Mouse (Mus musculus): Measurements from ENCODE around the gene Cct7. TPM values are rescaled to one million over a fixed set of nuclear protein-coding genes. Genes with fewer than 3 reads are reported as not detected.

Cct7 gene
- 232 and 274 TPM in 2 replicates for total RNA-seq (2017)

- ATAC-seq (replicated peaks in 1 of 2; ENCODE audit: insufficient read depth in 1 of 2, low FRiP score in 2 of 2, low TSS enrichment in 1 of 2, low read depth in 1 of 2, poor library complexity in 2 of 2, severe bottlenecking in 2 of 2), result peak; percentile 91
Measured at GRCm38 (mm10) chr6:85450697-85451663, at the start of gene Cct7. TSS of gene Cct7 (plus strand) at chr6:85451514.

DNA sequence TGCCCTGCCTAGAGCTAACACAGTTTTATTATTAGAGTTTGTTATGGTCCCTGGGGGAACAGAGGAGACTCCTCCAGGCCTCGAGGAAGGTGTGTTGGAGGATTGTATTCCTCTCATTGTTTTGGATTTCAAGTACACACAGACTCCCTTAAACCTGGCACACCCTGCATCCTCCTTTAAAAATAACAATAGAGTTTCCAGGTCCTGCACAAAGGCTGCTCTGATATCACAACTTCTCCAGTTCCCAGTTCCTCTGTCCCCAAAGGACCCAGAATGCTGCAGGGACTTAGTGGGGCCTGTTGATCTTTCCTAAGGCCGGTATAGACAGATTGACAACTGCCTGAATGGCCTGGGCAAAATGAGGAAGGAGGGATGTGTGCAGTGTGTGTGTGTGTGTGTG, 48.7 kb upstream of the Cct7 start:
- ATAC-seq (replicated peaks in 1 of 2; ENCODE audit: insufficient read depth in 1 of 2, low FRiP score in 2 of 2, low TSS enrichment in 1 of 2, low read depth in 1 of 2, poor library complexity in 2 of 2, severe bottlenecking in 2 of 2), result no peak

GRCm38 (mm10) chr6:85403039-85403438, 48.3 kb upstream of the Cct7 start:
- no peak for ATAC-seq (replicated peaks in 1 of 2; ENCODE audit: insufficient read depth in 1 of 2, low FRiP score in 2 of 2, low TSS enrichment in 1 of 2, low read depth in 1 of 2, poor library complexity in 2 of 2, severe bottlenecking in 2 of 2)

GRCm38 (mm10) chr6:85409003-85409402, 42.3 kb upstream of the Cct7 start:
- no peak for ATAC-seq (replicated peaks in 1 of 2; ENCODE audit: insufficient read depth in 1 of 2, low FRiP score in 2 of 2, low TSS enrichment in 1 of 2, low read depth in 1 of 2, poor library complexity in 2 of 2, severe bottlenecking in 2 of 2)

DNA sequence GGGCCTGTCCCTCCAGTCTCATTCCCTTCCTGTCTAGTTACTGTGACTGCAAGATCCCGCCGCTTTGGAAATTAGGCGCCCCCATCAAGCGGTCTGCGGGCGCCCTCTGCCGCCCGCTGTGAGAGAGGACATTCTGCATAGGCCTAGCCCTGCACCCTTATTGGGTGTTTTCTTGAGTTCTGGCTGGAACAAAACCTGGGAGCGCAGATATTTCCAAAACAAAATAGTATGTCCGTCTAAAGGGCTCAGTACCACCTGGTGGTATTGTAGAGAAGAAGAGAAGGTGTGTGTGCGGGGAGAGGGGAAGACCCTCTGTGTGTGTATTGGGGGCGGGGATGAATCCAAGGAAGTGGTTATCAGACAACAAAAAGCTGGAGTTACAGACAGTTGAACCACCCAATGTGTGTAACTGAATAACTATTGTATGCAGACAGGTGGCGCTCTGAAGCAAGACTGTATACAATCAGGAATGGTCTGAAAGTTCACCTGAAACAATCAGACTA, 40.5 kb upstream of the Cct7 start:
- ATAC-seq (replicated peaks in 1 of 2; ENCODE audit: insufficient read depth in 1 of 2, low FRiP score in 2 of 2, low TSS enrichment in 1 of 2, low read depth in 1 of 2, poor library complexity in 2 of 2, severe bottlenecking in 2 of 2), result peak; percentile 77 to 78

DNA sequence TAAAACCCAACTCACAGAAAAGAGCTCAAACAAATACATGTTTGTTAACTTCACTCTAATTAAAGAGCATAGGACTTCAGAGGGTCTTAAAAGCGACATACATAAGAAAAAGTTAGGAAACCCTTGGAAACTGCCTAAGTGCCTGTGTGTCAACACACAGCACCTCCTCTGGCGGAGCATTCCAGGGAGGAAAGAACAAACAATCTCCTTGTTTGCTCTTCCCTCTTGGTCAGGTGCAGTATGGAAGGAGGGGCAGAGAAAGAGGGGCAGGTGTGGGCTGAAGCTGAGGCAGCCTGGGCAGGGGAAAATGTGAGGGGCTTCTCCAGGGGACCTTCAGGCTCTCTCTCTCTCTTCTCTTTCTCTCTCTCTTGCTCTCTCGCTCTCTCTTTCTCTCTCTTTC, 35.5 kb upstream of the Cct7 start:
- ATAC-seq (replicated peaks in 1 of 2; ENCODE audit: insufficient read depth in 1 of 2, low FRiP score in 2 of 2, low TSS enrichment in 1 of 2, low read depth in 1 of 2, poor library complexity in 2 of 2, severe bottlenecking in 2 of 2), result no peak

- no peak for ATAC-seq (replicated peaks in 1 of 2; ENCODE audit: insufficient read depth in 1 of 2, low FRiP score in 2 of 2, low TSS enrichment in 1 of 2, low read depth in 1 of 2, poor library complexity in 2 of 2, severe bottlenecking in 2 of 2)
Measured at GRCm38 (mm10) chr6:85419150-85419549, 32.2 kb upstream of the Cct7 start.

DNA sequence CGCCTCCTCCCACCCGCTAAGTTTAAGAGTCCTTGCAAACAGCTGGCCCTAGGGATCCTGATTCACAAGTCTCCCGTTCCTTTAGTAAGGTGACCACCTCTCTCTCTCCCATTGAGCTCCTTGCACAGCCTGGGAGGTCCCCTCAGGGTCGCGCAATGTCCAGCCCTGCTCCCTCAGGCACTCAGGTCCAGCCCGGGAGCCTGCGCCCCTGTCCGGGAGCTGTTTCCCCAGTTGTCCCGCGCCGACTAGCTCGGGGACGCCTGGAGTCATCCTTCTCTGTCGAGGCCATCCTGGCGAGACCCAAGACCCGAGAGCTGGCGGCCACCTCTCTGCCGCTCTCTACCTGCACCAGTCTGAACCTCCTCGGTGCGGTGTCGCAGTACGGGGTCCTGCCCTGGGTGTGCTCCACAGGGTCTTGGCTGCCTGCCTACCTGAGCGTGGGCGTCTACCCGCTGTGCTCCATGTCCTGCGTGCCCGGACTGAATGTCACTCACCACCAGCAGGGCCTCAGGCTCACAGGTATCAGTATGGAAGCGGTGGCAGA, 27.4 kb upstream of the Cct7 start, which contains the start of gene Noto:
Gene Noto (plus strand): TSS at position 51 of the 544 bp plus-strand sequence.
- no peak for ATAC-seq (replicated peaks in 1 of 2; ENCODE audit: insufficient read depth in 1 of 2, low FRiP score in 2 of 2, low TSS enrichment in 1 of 2, low read depth in 1 of 2, poor library complexity in 2 of 2, severe bottlenecking in 2 of 2)

- 0 out of 4 replicates have a peak, but pooled peaks of 1 of the 2 experiments have one; percentile 2 for ATAC-seq (replicated peaks in 1 of 2; ENCODE audit: insufficient read depth in 1 of 2, low FRiP score in 2 of 2, low TSS enrichment in 1 of 2, low read depth in 1 of 2, poor library complexity in 2 of 2, severe bottlenecking in 2 of 2)
Measured at GRCm38 (mm10) chr6:85431274-85431841, 20.0 kb upstream of the Cct7 start.

GRCm38 (mm10) chr6:85431842-85432431, 19.4 kb upstream of the Cct7 start, which contains the start of gene Smyd5:
TSS of gene Smyd5 (plus strand) at chr6:85431989.
- peak; percentile 93 to 94 for ATAC-seq (replicated peaks in 1 of 2; ENCODE audit: insufficient read depth in 1 of 2, low FRiP score in 2 of 2, low TSS enrichment in 1 of 2, low read depth in 1 of 2, poor library complexity in 2 of 2, severe bottlenecking in 2 of 2)

- peak; percentile 41 to 48; a peak in 2 of 4 replicates for ATAC-seq (replicated peaks in 1 of 2; ENCODE audit: insufficient read depth in 1 of 2, low FRiP score in 2 of 2, low TSS enrichment in 1 of 2, low read depth in 1 of 2, poor library complexity in 2 of 2, severe bottlenecking in 2 of 2)
Measured at GRCm38 (mm10) chr6:85433865-85434264, 17.4 kb upstream of the Cct7 start.

GRCm38 (mm10) chr6:85436204-85436603, 15.1 kb upstream of the Cct7 start:
- ATAC-seq (replicated peaks in 1 of 2; ENCODE audit: insufficient read depth in 1 of 2, low FRiP score in 2 of 2, low TSS enrichment in 1 of 2, low read depth in 1 of 2, poor library complexity in 2 of 2, severe bottlenecking in 2 of 2), result 0 out of 4 replicates have a peak, but pooled peaks of 1 of the 2 experiments have one; percentile 40

GRCm38 (mm10) chr6:85436631-85437030, 14.7 kb upstream of the Cct7 start:
- ATAC-seq (replicated peaks in 1 of 2; ENCODE audit: insufficient read depth in 1 of 2, low FRiP score in 2 of 2, low TSS enrichment in 1 of 2, low read depth in 1 of 2, poor library complexity in 2 of 2, severe bottlenecking in 2 of 2), result no peak

DNA sequence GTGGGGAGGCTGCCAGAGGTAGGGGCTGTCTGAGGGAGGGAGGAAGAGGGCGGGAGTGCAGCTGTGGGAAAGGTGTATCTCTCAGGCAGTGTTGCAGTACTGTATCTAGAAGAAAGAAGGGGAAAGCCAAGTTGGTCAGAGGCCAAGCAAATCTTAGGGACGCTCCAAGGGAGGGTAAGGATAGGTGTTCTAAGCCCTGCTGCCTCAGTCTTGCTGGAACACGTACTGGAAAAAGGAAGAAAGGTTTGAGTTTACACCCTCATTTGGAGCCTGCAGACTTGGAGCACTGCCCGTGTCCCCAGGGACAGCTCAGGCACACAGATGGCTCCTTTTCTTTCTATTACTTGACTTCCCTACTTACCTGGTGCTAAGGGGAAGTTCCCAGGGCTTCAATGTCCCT, 10.2 kb upstream of the Cct7 start:
- ATAC-seq (replicated peaks in 1 of 2; ENCODE audit: insufficient read depth in 1 of 2, low FRiP score in 2 of 2, low TSS enrichment in 1 of 2, low read depth in 1 of 2, poor library complexity in 2 of 2, severe bottlenecking in 2 of 2), result no peak

DNA sequence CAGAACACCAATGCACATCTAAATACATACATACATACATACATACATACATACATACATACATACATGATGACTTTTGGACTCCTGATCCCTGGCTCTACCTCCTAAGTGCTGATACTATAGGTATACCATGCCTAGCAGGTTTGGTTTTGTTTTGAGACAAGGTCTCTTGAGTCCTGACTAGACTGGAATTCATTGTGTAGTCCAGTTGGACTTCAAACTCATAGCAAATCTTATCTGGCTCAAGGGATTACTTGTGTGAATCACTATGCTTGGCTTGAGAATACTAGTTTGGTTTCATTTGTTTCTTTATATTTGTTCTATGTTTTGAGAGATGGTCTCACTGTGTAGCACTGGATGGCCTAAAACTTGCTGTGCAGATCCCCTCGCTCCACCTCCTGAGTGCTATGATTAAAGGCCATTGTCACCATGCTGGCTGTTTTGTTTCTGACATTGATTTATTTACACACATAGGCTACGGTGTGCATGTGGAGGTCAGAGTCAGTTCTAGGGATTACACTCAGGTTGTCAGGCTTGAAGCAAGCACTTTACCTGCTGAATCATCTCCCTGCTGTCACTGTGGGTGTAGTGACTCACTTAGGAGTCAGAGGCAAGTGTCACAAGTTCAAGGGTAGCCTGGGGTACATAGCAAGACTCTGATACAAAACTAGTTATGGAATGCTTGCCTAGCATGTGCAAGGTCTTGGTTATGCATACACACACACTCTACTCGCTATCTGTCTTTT, 7.7 kb upstream of the Cct7 start:
- ATAC-seq (replicated peaks in 1 of 2; ENCODE audit: insufficient read depth in 1 of 2, low FRiP score in 2 of 2, low TSS enrichment in 1 of 2, low read depth in 1 of 2, poor library complexity in 2 of 2, severe bottlenecking in 2 of 2), result no peak

DNA sequence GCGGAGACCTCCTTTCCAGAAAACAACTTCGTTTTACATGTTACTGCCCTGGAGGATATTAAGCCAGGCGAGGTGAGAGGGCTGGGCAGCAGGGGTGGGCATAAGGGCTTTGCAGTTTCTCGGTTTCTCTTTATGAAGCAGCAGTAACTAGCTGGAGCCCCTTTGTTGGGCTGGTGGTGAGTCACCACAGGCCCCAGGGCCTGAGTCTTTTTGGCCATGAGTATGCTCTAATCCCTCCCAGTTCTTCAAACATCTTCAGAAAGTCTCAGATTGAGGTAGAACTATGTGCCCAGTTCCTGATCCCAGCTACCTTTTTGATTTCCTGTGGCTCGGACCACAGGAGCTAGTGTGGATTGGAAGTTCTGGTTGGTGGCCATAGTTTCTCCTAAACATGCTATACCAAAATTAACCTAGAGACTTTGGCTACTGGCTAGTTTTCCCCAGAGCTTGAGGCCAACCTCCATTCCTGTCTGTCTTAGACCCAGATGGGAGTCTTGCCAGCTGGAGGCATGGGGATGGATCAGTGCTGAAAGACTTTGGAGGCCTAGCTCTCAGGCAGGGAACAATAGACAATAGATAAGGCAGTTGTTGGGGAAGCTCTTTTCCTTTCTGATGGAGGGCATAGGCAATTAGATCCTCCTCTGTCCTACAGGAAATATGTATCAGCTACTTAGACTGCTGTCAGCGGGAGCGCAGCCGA, 6.9 kb upstream of the Cct7 start:
- ATAC-seq (replicated peaks in 1 of 2; ENCODE audit: insufficient read depth in 1 of 2, low FRiP score in 2 of 2, low TSS enrichment in 1 of 2, low read depth in 1 of 2, poor library complexity in 2 of 2, severe bottlenecking in 2 of 2), result no peak

Data from hematopoietic stem cell, adult 5-6 weeks (primary cell).